Mouse (Mus musculus): Measurements from ENCODE around the gene Enpp1. TPM values are rescaled to one million over a fixed set of nuclear protein-coding genes. Genes with fewer than 3 reads are reported as not detected.
A peak's percentile ranks its signal among the peaks of the same experiment; 100 is the strongest.

Enpp1 gene
- polyA plus RNA-seq, 2 experiments, result 7.2 to 9.2 TPM

DNA sequence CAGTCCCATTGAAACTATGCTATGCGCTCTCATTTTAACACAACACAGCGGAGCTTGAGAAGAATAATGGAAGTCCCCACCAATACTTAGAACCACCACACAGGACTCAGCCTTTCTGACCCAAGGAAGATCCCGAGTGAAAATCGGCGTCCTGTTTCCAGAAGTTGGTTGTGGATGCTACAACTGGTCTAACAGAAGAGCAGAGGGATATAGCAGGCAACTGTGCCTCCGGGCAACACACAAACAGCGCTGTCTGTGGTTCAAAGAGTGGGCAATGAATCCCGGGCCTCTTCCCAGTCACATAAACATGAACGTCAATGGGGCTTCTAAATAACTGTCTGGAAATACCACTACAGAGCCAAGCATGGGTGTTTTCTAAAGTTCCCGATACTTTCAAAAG, 888 bp downstream of the Enpp1 start:
- peak overlapping the region; percentile 95 for H3K4me2 ChIP-seq (replicated peaks; ENCODE audit: low read depth, low read length, severe bottlenecking)
- no peaks in the 10 kb centered on the region for H3K9me3 ChIP-seq (ENCODE audit: control insufficient read depth, low read length)
- no peak for DNase-seq (ENCODE audit: low spot score)
- WGBS, result 13% methylated on average over 10 of the region's 10 CpGs
- H3K27me3 ChIP-seq (ENCODE audit: control insufficient read depth, insufficient read depth, low read length), result 0 out of 2 replicates have a peak, but pooled peaks cover 4% of the 10 kb centered on the region
- peak overlapping the region; percentile 67 for H3K4me3 ChIP-seq (replicated peaks; ENCODE audit: low read length)
- H3K9ac ChIP-seq (ENCODE audit: low read depth, low read length, severe bottlenecking), result peak overlapping the region; percentile 69
- TF ChIP-seq POLR2A (IDR thresholded peaks at IDR 0.05; ENCODE audit: borderline replicate concordance, extremely low read depth, insufficient read depth, insufficient read length), result no peak
- no peaks in the 10 kb centered on the region for H3K36me3 ChIP-seq (ENCODE audit: control insufficient read depth, insufficient read depth, low read length)
- no peak for ATAC-seq (ENCODE audit: low FRiP score, low read depth)
- H3K27ac ChIP-seq (replicated peaks; ENCODE audit: low read depth, low read length), result no peak overlapping the region; the same call in 1 of the 2 replicates
- H3K4me1 ChIP-seq (ENCODE audit: control insufficient read depth, insufficient read depth, low read length), result peaks cover 3% of the 10 kb centered on the region; the same call in 1 of the 2 replicates

GRCm38 (mm10) chr10:24710361-24710760, 1.6 kb downstream of the Enpp1 start:
- Histone ChIP-seq H3K4me1 (ENCODE audit: control insufficient read depth, insufficient read depth, low read length) (peaks cover 3% of the 10 kb centered on the region; the same call in 1 of the 2 replicates), H3K9ac (ENCODE audit: low read depth, low read length, severe bottlenecking) (no peak overlapping the region), H3K27me3 (ENCODE audit: control insufficient read depth, insufficient read depth, low read length) (0 out of 2 replicates have a peak, but pooled peaks cover 4% of the 10 kb centered on the region), H3K4me2 (replicated peaks; ENCODE audit: low read depth, low read length, severe bottlenecking) (peak overlapping the region; percentile 95; the same call in 1 of the 2 replicates), H3K4me3 (replicated peaks; ENCODE audit: low read length) (peak overlapping the region; percentile 67), H3K27ac (replicated peaks; ENCODE audit: low read depth, low read length) (no peak overlapping the region), H3K9me3 (ENCODE audit: control insufficient read depth, low read length) (no peaks in the 10 kb centered on the region), H3K36me3 (ENCODE audit: control insufficient read depth, insufficient read depth, low read length) (no peaks in the 10 kb centered on the region)
- DNase-seq (ENCODE audit: low spot score), result no peak
- 90% methylated on average over 6 of the region's 6 CpGs for WGBS
- no peak for TF ChIP-seq POLR2A (IDR thresholded peaks at IDR 0.05; ENCODE audit: borderline replicate concordance, extremely low read depth, insufficient read depth, insufficient read length)
- ATAC-seq (ENCODE audit: low FRiP score, low read depth), result no peak

DNA sequence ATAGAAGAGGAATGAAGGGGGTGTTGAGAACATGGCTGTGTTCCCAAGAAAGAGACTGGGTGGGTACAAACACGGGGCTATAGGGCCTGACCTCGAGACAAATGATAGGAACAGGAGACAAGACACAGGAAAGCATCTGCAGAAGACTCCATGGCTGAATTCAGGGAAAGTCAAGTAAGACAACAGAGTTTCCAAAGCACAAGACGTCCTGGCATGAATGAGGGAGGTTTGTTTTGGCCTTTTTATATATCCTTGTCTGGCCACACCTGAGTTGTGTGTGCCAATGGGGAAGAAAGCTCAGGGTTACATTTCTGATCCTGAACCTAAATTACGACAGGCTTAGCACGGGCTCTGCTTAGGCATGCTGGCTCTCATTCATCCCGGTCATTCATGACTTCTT, 4.2 kb downstream of the Enpp1 start:
- Histone ChIP-seq H3K27me3 (ENCODE audit: control insufficient read depth, insufficient read depth, low read length) (0 out of 2 replicates have a peak, but pooled peaks cover 4% of the 10 kb centered on the region), H3K4me1 (ENCODE audit: control insufficient read depth, insufficient read depth, low read length) (peaks cover 3% of the 10 kb centered on the region; the same call in 1 of the 2 replicates), H3K36me3 (ENCODE audit: control insufficient read depth, insufficient read depth, low read length) (no peaks in the 10 kb centered on the region), H3K9me3 (ENCODE audit: control insufficient read depth, low read length) (no peaks in the 10 kb centered on the region), H3K27ac (replicated peaks; ENCODE audit: low read depth, low read length) (no peak overlapping the region), H3K4me2 (replicated peaks; ENCODE audit: low read depth, low read length, severe bottlenecking) (no peak overlapping the region), H3K4me3 (replicated peaks; ENCODE audit: low read length) (no peak overlapping the region), H3K9ac (ENCODE audit: low read depth, low read length, severe bottlenecking) (no peak overlapping the region)
- 74% methylated on average over 6 of the region's 6 CpGs for WGBS
- DNase-seq (ENCODE audit: low spot score), result no peak
- ATAC-seq (ENCODE audit: low FRiP score, low read depth), result no peak
- no peak for TF ChIP-seq POLR2A (IDR thresholded peaks at IDR 0.05; ENCODE audit: borderline replicate concordance, extremely low read depth, insufficient read depth, insufficient read length)

DNA sequence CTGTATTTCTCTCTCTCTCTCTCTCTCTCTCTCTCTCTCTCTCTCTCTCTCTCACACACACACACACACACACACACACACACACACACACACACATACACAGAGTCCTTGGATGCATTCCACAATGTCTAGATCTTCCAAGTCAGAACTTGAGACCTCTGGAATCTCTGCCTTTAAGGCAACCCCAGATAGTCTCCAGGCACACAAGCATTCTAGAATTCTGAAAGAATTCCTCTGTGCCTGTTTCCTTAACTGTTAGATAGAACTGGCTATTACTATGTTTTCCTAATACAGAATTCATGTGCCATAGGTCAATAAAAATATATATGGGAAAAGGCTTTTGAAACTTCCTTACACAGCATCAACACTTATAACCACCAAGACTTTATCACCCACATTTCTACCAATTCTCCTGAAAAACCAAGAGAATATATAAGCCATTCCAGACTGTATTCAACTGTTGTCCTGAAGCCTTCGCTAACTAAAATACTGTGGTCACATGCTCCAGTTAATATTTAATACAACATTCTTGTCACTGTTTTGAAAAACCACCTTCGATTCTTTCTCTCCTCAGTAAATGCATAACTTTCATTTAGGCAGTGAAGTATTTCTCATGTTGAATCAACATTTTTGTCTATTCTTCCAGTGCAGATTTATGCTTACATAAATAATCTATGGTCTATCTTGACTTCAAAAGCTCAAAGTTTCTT, 5.4 kb downstream of the Enpp1 start:
- Histone ChIP-seq H3K27me3 (ENCODE audit: control insufficient read depth, insufficient read depth, low read length) (no peaks in the 10 kb centered on the region), H3K27ac (replicated peaks; ENCODE audit: low read depth, low read length) (no peak overlapping the region), H3K36me3 (ENCODE audit: control insufficient read depth, insufficient read depth, low read length) (no peaks in the 10 kb centered on the region), H3K9ac (ENCODE audit: low read depth, low read length, severe bottlenecking) (no peak overlapping the region), H3K9me3 (ENCODE audit: control insufficient read depth, low read length) (no peaks in the 10 kb centered on the region), H3K4me3 (replicated peaks; ENCODE audit: low read length) (no peak overlapping the region), H3K4me2 (replicated peaks; ENCODE audit: low read depth, low read length, severe bottlenecking) (no peak overlapping the region), H3K4me1 (ENCODE audit: control insufficient read depth, insufficient read depth, low read length) (peaks cover 3% of the 10 kb centered on the region; the same call in 1 of the 2 replicates)
- no peak for ATAC-seq (ENCODE audit: low FRiP score, low read depth)
- no peak for TF ChIP-seq POLR2A (IDR thresholded peaks at IDR 0.05; ENCODE audit: borderline replicate concordance, extremely low read depth, insufficient read depth, insufficient read length)
- 82% methylated on average over 2 of the region's 2 CpGs for WGBS
- DNase-seq (ENCODE audit: low spot score), result no peak

DNA sequence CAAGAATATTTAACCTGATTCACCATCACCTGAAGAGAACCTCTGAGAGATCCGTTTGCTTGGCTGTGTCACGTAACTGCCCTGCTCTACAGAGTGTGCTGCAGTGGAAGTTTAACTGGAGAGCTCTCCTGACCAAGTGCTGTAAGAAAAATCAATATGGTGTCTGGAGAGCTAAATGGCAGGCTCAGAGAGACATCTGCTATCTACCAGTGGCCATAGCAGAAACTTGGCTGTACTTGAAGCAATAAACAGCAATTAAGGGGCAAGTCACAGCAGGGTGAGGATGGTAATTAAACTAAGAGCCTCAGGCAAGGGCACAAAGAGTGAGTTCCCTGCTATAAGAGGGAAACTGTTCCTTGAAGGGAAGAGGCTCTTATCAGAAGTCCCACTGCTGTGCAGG, 9.3 kb downstream of the Enpp1 start:
- TF ChIP-seq POLR2A (IDR thresholded peaks at IDR 0.05; ENCODE audit: borderline replicate concordance, extremely low read depth, insufficient read depth, insufficient read length), result no peak
- DNase-seq (ENCODE audit: low spot score), result no peak

More for the DNA sequence above, 9.3 kb downstream of the Enpp1 start:
- H3K4me3 ChIP-seq (replicated peaks; ENCODE audit: low read length), result no peak overlapping the region
- WGBS, result 44% methylated on average over 2 of the region's 2 CpGs
- no peaks in the 10 kb centered on the region for H3K36me3 ChIP-seq (ENCODE audit: control insufficient read depth, insufficient read depth, low read length)
- no peaks in the 10 kb centered on the region for H3K9me3 ChIP-seq (ENCODE audit: control insufficient read depth, low read length)
- H3K27ac ChIP-seq (replicated peaks; ENCODE audit: low read depth, low read length), result no peak overlapping the region
- H3K4me1 ChIP-seq (ENCODE audit: control insufficient read depth, insufficient read depth, low read length), result 0 out of 2 replicates have a peak, but pooled peaks cover 3% of the 10 kb centered on the region
- ATAC-seq (ENCODE audit: low FRiP score, low read depth), result no peak
- H3K4me2 ChIP-seq (replicated peaks; ENCODE audit: low read depth, low read length, severe bottlenecking), result no peak overlapping the region
- H3K27me3 ChIP-seq (ENCODE audit: control insufficient read depth, insufficient read depth, low read length), result no peaks in the 10 kb centered on the region
- no peak overlapping the region for H3K9ac ChIP-seq (ENCODE audit: low read depth, low read length, severe bottlenecking)

Data from limb, embryonic 14.5 days (tissue).